Mouse (Mus musculus) erythroblast, embryonic 14.5 days (primary cell): ENCODE data around the gene Ccdc15. TPM values are rescaled to one million over a fixed set of nuclear protein-coding genes. Genes with fewer than 3 reads are reported as not detected.

Source experiments
- H3K27me3 ChIP-seq: 2 replicates; pipeline ENCODE4 v1.6.1; 2012; ENCODE audit warnings: inconsistent platforms; ENCODE audit not compliant: control insufficient read depth
- H3K36me3 ChIP-seq: 2 replicates; pipeline ENCODE4 v1.6.1; 2012; ENCODE audit warnings: mild to moderate bottlenecking, inconsistent platforms; ENCODE audit not compliant: control insufficient read depth
- H3K4me1 ChIP-seq: 2 replicates; pipeline ENCODE4 v1.6.1; 2012; ENCODE audit warnings: inconsistent platforms; ENCODE audit not compliant: control insufficient read depth
- H3K4me3 ChIP-seq: replicated peaks from 2 replicates; pipeline ENCODE3; 2012; ENCODE audit warnings: moderate library complexity, mild to moderate bottlenecking, inconsistent platforms
- H3K9me3 ChIP-seq: 2 replicates; pipeline ENCODE4 v1.6.1; 2012; ENCODE audit warnings: low read length, inconsistent platforms, mixed read lengths; ENCODE audit not compliant: control insufficient read depth
- GATA1 ChIP-seq: IDR thresholded peaks from 2 replicates; pipeline ENCODE4 v1.6.1; 2012; ENCODE audit warnings: low read length, inconsistent platforms, mixed read lengths
- TAL1 ChIP-seq: IDR thresholded peaks from 3 replicates; pipeline ENCODE4 v1.6.1; 2012; ENCODE audit warnings: low read length, inconsistent platforms, mixed read lengths
- polyA plus RNA-seq: library from polyadenylated mRNA; stranded (reverse); fragments of >175 nt; gene quantifications from 2 replicates; pipeline ENCODE4 v1.2.3, GENCODE M21; 2012

Gene Ccdc15
- polyA plus RNA-seq, 1 experiment: 0.13 TPM

- H3K27me3 ChIP-seq: no peaks in the 10 kb centered on the region
- H3K4me1 ChIP-seq: no peaks in the 10 kb centered on the region
- TF ChIP-seq GATA1 (no peak), TAL1 (no peak)
- no peak overlapping the region for H3K4me3 ChIP-seq
- H3K9me3 ChIP-seq: no peaks in the 10 kb centered on the region
- H3K36me3 ChIP-seq: no peaks in the 10 kb centered on the region
These were observed 102.8 kb downstream of the Ccdc15 start for GRCm38 (mm10) chr9:37245404-37245803.

GRCm38 (mm10) chr9:37244600-37244999 is 103.6 kb downstream of the Ccdc15 start:
- Histone ChIP-seq H3K27me3 (no peaks in the 10 kb centered on the region), H3K9me3 (no peaks in the 10 kb centered on the region), H3K36me3 (no peaks in the 10 kb centered on the region), H3K4me3 (no peak overlapping the region), H3K4me1 (no peaks in the 10 kb centered on the region)
- TF ChIP-seq TAL1 (no peak), GATA1 (no peak)

DNA sequence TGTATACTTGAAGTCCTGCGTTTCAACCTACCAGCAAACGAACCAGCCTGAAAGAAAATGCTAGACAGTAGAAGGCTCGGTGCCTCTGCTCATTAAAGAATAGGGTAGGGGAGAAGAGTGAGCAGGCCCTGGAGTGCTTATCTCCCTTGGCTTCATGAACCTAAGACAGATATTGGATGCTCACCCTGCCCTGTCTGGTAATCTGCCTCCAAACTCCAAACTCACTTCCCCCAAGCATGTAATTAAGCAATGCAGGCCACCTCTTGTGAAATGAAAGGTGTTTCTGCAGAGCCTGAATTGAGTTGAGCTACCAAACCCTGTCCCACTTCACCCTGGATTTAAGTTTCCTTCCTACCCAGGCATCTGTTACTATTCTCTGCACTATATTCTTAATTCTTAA is 105.5 kb downstream of the Ccdc15 start:
- no peaks in the 10 kb centered on the region for H3K4me1 ChIP-seq

GRCm38 (mm10) chr9:37235951-37236737 is 112.1 kb downstream of the Ccdc15 start:
- no peaks in the 10 kb centered on the region for H3K4me1 ChIP-seq
- no peak for TF ChIP-seq GATA1
- TF ChIP-seq TAL1: no peak
- no peaks in the 10 kb centered on the region for H3K36me3 ChIP-seq
- no peak overlapping the region for H3K4me3 ChIP-seq
- no peaks in the 10 kb centered on the region for H3K27me3 ChIP-seq
- H3K9me3 ChIP-seq: no peaks in the 10 kb centered on the region

More for the DNA sequence above, 105.5 kb downstream of the Ccdc15 start:
- Histone ChIP-seq H3K4me3 (no peak overlapping the region), H3K9me3 (no peaks in the 10 kb centered on the region), H3K36me3 (no peaks in the 10 kb centered on the region), H3K27me3 (no peaks in the 10 kb centered on the region)
- TF ChIP-seq TAL1 (no peak), GATA1 (no peak)

- no peaks in the 10 kb centered on the region for H3K27me3 ChIP-seq
- H3K4me3 ChIP-seq: no peak overlapping the region
- TF ChIP-seq GATA1: no peak
- no peak for TF ChIP-seq TAL1
- H3K36me3 ChIP-seq: peaks cover 2% of the 10 kb centered on the region; the same call in 1 of the 2 replicates
- no peaks in the 10 kb centered on the region for H3K9me3 ChIP-seq
- no peaks in the 10 kb centered on the region for H3K4me1 ChIP-seq
These were observed 115.7 kb downstream of the Ccdc15 start for GRCm38 (mm10) chr9:37232201-37233195.

DNA sequence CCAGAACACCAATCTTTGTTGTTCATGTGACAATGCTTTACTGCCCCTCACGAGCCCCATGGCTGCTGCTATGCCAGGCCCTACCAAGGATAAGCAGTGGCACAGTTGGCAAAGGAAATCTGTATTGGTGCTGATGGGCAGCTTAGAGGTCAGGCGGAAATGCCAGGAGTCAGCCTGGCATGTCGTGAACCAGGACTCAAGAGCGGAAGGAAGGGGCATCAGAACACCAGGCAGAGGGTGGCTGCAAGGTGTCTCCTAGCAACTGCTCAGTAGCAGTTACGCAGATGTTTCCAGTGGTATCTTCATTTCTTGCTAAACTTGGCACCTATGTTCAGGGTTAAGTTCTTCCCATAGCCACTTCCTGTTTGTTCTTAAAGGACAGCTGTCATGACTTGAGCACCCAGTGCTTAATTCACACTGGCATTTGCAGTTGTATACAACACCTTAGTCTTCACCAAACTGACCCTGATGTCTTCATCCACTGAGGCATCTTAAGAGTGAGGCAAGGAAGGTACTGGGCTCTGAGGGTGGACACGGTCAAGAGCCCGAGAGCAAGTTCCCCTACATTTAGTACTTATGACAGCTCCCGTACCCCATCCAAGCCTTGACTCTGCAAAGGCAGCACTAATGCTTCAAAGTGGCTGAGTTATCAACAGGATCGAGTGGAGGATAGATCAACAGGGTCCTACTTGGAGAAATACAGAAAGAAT is 117.6 kb downstream of the Ccdc15 start:
- Histone ChIP-seq H3K4me1 (no peaks in the 10 kb centered on the region), H3K4me3 (no peak overlapping the region), H3K27me3 (no peaks in the 10 kb centered on the region), H3K9me3 (no peaks in the 10 kb centered on the region), H3K36me3 (peaks cover 2% of the 10 kb centered on the region; the same call in 1 of the 2 replicates)
- no peak for TF ChIP-seq GATA1
- no peak for TF ChIP-seq TAL1

DNA sequence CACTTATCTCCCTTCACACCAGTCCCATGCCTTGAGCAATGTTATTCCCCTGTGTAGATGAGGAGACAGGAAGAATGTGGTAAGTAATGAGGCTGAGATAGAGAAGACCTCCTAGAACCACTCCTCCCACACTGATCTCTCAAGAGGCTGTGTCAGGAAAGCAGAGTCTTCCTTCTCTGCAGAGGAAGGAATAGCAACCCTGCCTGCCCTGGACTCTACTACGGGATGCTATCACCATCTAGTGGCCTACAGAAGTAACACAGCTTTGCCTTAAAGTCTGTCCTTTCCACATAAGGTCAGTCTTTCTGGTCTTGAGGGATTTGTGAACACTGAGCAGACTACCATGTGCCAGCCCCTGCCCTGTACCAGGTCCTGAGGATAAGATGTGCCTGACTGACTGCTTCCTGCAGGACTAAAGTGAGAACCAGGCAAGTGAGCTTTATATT is 118.3 kb downstream of the Ccdc15 start:
- Histone ChIP-seq H3K4me1 (no peaks in the 10 kb centered on the region), H3K4me3 (no peak overlapping the region), H3K9me3 (no peaks in the 10 kb centered on the region), H3K27me3 (no peaks in the 10 kb centered on the region), H3K36me3 (peaks cover 2% of the 10 kb centered on the region; the same call in 1 of the 2 replicates)
- no peak for TF ChIP-seq GATA1
- no peak for TF ChIP-seq TAL1

Other genes with a start within 250 kb of the Ccdc15 start
- gene Pknox2, start 201.0 kb downstream of the Ccdc15 start, polyA plus RNA-seq: not detected in 2 replicates
- gene Tmem218, start 140.2 kb downstream of the Ccdc15 start, polyA plus RNA-seq: 0.06 TPM in 1 of 2 replicates, not detected in the other
- 0.01 TPM in 1 of 2 replicates, not detected in the other for gene Slc37a2, start 92.7 kb downstream of the Ccdc15 start, polyA plus RNA-seq
- not detected in 2 replicates for gene Hepacam, start 18.9 kb upstream of the Ccdc15 start, polyA plus RNA-seq
- gene Robo4, start 53.5 kb upstream of the Ccdc15 start, polyA plus RNA-seq: 0.02 and 0.23 TPM in 2 replicates
- gene Robo3, start 84.8 kb upstream of the Ccdc15 start, polyA plus RNA-seq: 0.05 and 0.08 TPM in 2 replicates
- 0.21 and 0.63 TPM in 2 replicates for gene Msantd2, start 140.9 kb upstream of the Ccdc15 start, polyA plus RNA-seq
- gene Esam, start 179.6 kb upstream of the Ccdc15 start, polyA plus RNA-seq: not detected in 2 replicates
- not detected in 2 replicates for gene Vsig2, start 190.8 kb upstream of the Ccdc15 start, polyA plus RNA-seq
- gene Nrgn, start 204.5 kb upstream of the Ccdc15 start, polyA plus RNA-seq: 2.9 and 4.5 TPM in 2 replicates
- 0.05 TPM in 1 of 2 replicates, not detected in the other for gene Siae, start 207.3 kb upstream of the Ccdc15 start, polyA plus RNA-seq